Mouse (Mus musculus): ENCODE data around the gene Cdyl2. TPM values are rescaled to one million over a fixed set of nuclear protein-coding genes. Genes with fewer than 3 reads are reported as not detected.

Cdyl2 gene
- polyA plus RNA-seq, 1 experiment from 2014 or later, result 9.7 TPM

- no peak for ATAC-seq (ENCODE audit: insufficient number of reproducible peaks, insufficient read depth, low FRiP score, low TSS enrichment)
- peaks cover 9% of the 10 kb centered on the region; the same call in 1 of the 2 replicates for H3K4me1 ChIP-seq
- no peak overlapping the region for H3K9ac ChIP-seq
- H3K9me3 ChIP-seq, result no peaks in the 10 kb centered on the region
- H3K27me3 ChIP-seq, result no peaks in the 10 kb centered on the region
- H3K27ac ChIP-seq, result no peak overlapping the region
- no peak overlapping the region for H3K4me3 ChIP-seq
- WGBS, result 87% methylated on average over 5 of the region's 5 CpGs
- H3K4me2 ChIP-seq (replicated peaks), result no peak overlapping the region
- H3K36me3 ChIP-seq, result no peaks in the 10 kb centered on the region
These were observed 113.6 kb downstream of the Cdyl2 start for GRCm38 (mm10) chr8:116619221-116619620.

- H3K27me3 ChIP-seq, result no peaks in the 10 kb centered on the region
- H3K4me1 ChIP-seq, result peaks cover 9% of the 10 kb centered on the region; the same call in 1 of the 2 replicates
- no peak overlapping the region for H3K9ac ChIP-seq
- no peak overlapping the region for H3K4me3 ChIP-seq
- no peaks in the 10 kb centered on the region for H3K9me3 ChIP-seq
- WGBS, result 87% methylated on average over 10 of the region's 10 CpGs
- no peak for ATAC-seq (ENCODE audit: insufficient number of reproducible peaks, insufficient read depth, low FRiP score, low TSS enrichment)
- no peaks in the 10 kb centered on the region for H3K36me3 ChIP-seq
- H3K4me2 ChIP-seq (replicated peaks), result no peak overlapping the region
- H3K27ac ChIP-seq, result no peak overlapping the region
These were observed 114.0 kb downstream of the Cdyl2 start for GRCm38 (mm10) chr8:116618797-116619196.

- Histone ChIP-seq H3K4me3 (no peak overlapping the region), H3K9ac (no peak overlapping the region), H3K9me3 (no peaks in the 10 kb centered on the region), H3K27me3 (no peaks in the 10 kb centered on the region), H3K4me1 (peaks cover 9% of the 10 kb centered on the region; the same call in 1 of the 2 replicates), H3K4me2 (replicated peaks) (no peak overlapping the region), H3K27ac (no peak overlapping the region), H3K36me3 (no peaks in the 10 kb centered on the region)
- ATAC-seq (ENCODE audit: insufficient number of reproducible peaks, insufficient read depth, low FRiP score, low TSS enrichment), result no peak
- 77% methylated on average over 4 of the region's 4 CpGs for WGBS
These were observed 114.9 kb downstream of the Cdyl2 start for GRCm38 (mm10) chr8:116617891-116618290.

GRCm38 (mm10) chr8:116616369-116616768 is 116.4 kb downstream of the Cdyl2 start:
- no peaks in the 10 kb centered on the region for H3K36me3 ChIP-seq
- H3K4me2 ChIP-seq (replicated peaks), result no peak overlapping the region
- H3K9me3 ChIP-seq, result no peaks in the 10 kb centered on the region
- ATAC-seq (ENCODE audit: insufficient number of reproducible peaks, insufficient read depth, low FRiP score, low TSS enrichment), result no peak
- H3K4me3 ChIP-seq, result no peak overlapping the region
- no peak overlapping the region for H3K9ac ChIP-seq
- no peak overlapping the region for H3K27ac ChIP-seq
- H3K4me1 ChIP-seq, result peaks cover 1% of the 10 kb centered on the region; the same call in 1 of the 2 replicates
- H3K27me3 ChIP-seq, result no peaks in the 10 kb centered on the region

GRCm38 (mm10) chr8:116614901-116615300 is 117.9 kb downstream of the Cdyl2 start:
- no peaks in the 10 kb centered on the region for H3K4me1 ChIP-seq
- no peak overlapping the region for H3K4me2 ChIP-seq (replicated peaks)
- no peaks in the 10 kb centered on the region for H3K36me3 ChIP-seq
- 87% methylated on average over 7 of the region's 7 CpGs for WGBS
- H3K27me3 ChIP-seq, result no peaks in the 10 kb centered on the region
- ATAC-seq (ENCODE audit: insufficient number of reproducible peaks, insufficient read depth, low FRiP score, low TSS enrichment), result no peak
- no peak overlapping the region for H3K9ac ChIP-seq
- no peak overlapping the region for H3K4me3 ChIP-seq
- no peak overlapping the region for H3K27ac ChIP-seq
- H3K9me3 ChIP-seq, result no peaks in the 10 kb centered on the region

- no peak for ATAC-seq (ENCODE audit: insufficient number of reproducible peaks, insufficient read depth, low FRiP score, low TSS enrichment)
- no peaks in the 10 kb centered on the region for H3K36me3 ChIP-seq
- 49% methylated on average over 13 of the region's 13 CpGs for WGBS
- no peaks in the 10 kb centered on the region for H3K27me3 ChIP-seq
- H3K27ac ChIP-seq, result no peak overlapping the region
- no peaks in the 10 kb centered on the region for H3K9me3 ChIP-seq
- H3K4me3 ChIP-seq, result no peak overlapping the region
- no peaks in the 10 kb centered on the region for H3K4me1 ChIP-seq
- H3K9ac ChIP-seq, result no peak overlapping the region
- no peak overlapping the region for H3K4me2 ChIP-seq (replicated peaks)
These were observed 126.6 kb downstream of the Cdyl2 start for GRCm38 (mm10) chr8:116606171-116606570.

- Histone ChIP-seq H3K9me3 (no peaks in the 10 kb centered on the region), H3K4me3 (no peak overlapping the region), H3K4me2 (replicated peaks) (no peak overlapping the region), H3K27ac (no peak overlapping the region), H3K9ac (no peak overlapping the region), H3K36me3 (no peaks in the 10 kb centered on the region), H3K4me1 (no peaks in the 10 kb centered on the region), H3K27me3 (no peaks in the 10 kb centered on the region)
- 89% methylated on average over 4 of the region's 4 CpGs for WGBS
- no peak for ATAC-seq (ENCODE audit: insufficient number of reproducible peaks, insufficient read depth, low FRiP score, low TSS enrichment)
These were observed 130.0 kb downstream of the Cdyl2 start for GRCm38 (mm10) chr8:116602806-116603205.

GRCm38 (mm10) chr8:116599728-116600127 is 133.1 kb downstream of the Cdyl2 start:
- no peak overlapping the region for H3K27ac ChIP-seq
- H3K4me2 ChIP-seq (replicated peaks), result no peak overlapping the region
- WGBS, result 83% methylated on average over 6 of the region's 6 CpGs
- ATAC-seq (ENCODE audit: insufficient number of reproducible peaks, insufficient read depth, low FRiP score, low TSS enrichment), result no peak
- no peaks in the 10 kb centered on the region for H3K9me3 ChIP-seq
- no peaks in the 10 kb centered on the region for H3K36me3 ChIP-seq
- H3K4me3 ChIP-seq, result no peak overlapping the region
- no peak overlapping the region for H3K9ac ChIP-seq
- no peaks in the 10 kb centered on the region for H3K4me1 ChIP-seq
- no peaks in the 10 kb centered on the region for H3K27me3 ChIP-seq

- WGBS, result 75% methylated on average over 10 of the region's 10 CpGs
These were observed 141.6 kb downstream of the Cdyl2 start for GRCm38 (mm10) chr8:116591226-116591625.

GRCm38 (mm10) chr8:116590546-116590945 is 142.2 kb downstream of the Cdyl2 start:
- Histone ChIP-seq H3K36me3 (no peaks in the 10 kb centered on the region), H3K27ac (no peak overlapping the region), H3K4me3 (no peak overlapping the region), H3K9me3 (no peaks in the 10 kb centered on the region), H3K4me2 (replicated peaks) (no peak overlapping the region), H3K4me1 (0 out of 2 replicates have a peak, but pooled peaks cover 2% of the 10 kb centered on the region), H3K27me3 (no peaks in the 10 kb centered on the region), H3K9ac (no peak overlapping the region)
- no peak for ATAC-seq (ENCODE audit: insufficient number of reproducible peaks, insufficient read depth, low FRiP score, low TSS enrichment)
- WGBS, result 87% methylated on average over 4 of the region's 4 CpGs

More at GRCm38 (mm10) chr8:116591226-116591625, 141.6 kb downstream of the Cdyl2 start:
- ATAC-seq (ENCODE audit: insufficient number of reproducible peaks, insufficient read depth, low FRiP score, low TSS enrichment), result no peak
- no peak overlapping the region for H3K4me3 ChIP-seq
- H3K27me3 ChIP-seq, result no peaks in the 10 kb centered on the region
- no peak overlapping the region for H3K4me2 ChIP-seq (replicated peaks)
- no peaks in the 10 kb centered on the region for H3K36me3 ChIP-seq
- no peaks in the 10 kb centered on the region for H3K9me3 ChIP-seq
- no peak overlapping the region for H3K9ac ChIP-seq
- H3K27ac ChIP-seq, result no peak overlapping the region
- 0 out of 2 replicates have a peak, but pooled peaks cover 2% of the 10 kb centered on the region for H3K4me1 ChIP-seq

GRCm38 (mm10) chr8:116590106-116590505 is 142.7 kb downstream of the Cdyl2 start:
- H3K4me1 ChIP-seq, result 0 out of 2 replicates have a peak, but pooled peaks cover 2% of the 10 kb centered on the region
- ATAC-seq (ENCODE audit: insufficient number of reproducible peaks, insufficient read depth, low FRiP score, low TSS enrichment), result no peak
- no peak overlapping the region for H3K9ac ChIP-seq
- H3K27ac ChIP-seq, result no peak overlapping the region
- no peak overlapping the region for H3K4me2 ChIP-seq (replicated peaks)
- no peaks in the 10 kb centered on the region for H3K36me3 ChIP-seq
- no peaks in the 10 kb centered on the region for H3K27me3 ChIP-seq
- H3K9me3 ChIP-seq, result no peaks in the 10 kb centered on the region
- WGBS, result 90% methylated on average over 14 of the region's 14 CpGs
- no peak overlapping the region for H3K4me3 ChIP-seq

- no peak for ATAC-seq (ENCODE audit: insufficient number of reproducible peaks, insufficient read depth, low FRiP score, low TSS enrichment)
- H3K36me3 ChIP-seq, result no peaks in the 10 kb centered on the region
- no peaks in the 10 kb centered on the region for H3K9me3 ChIP-seq
- no peaks in the 10 kb centered on the region for H3K27me3 ChIP-seq
- H3K4me2 ChIP-seq (replicated peaks), result no peak overlapping the region
- no peak overlapping the region for H3K27ac ChIP-seq
- WGBS, result 84% methylated on average over 19 of the region's 19 CpGs
- 0 out of 2 replicates have a peak, but pooled peaks cover 2% of the 10 kb centered on the region for H3K4me1 ChIP-seq
- no peak overlapping the region for H3K4me3 ChIP-seq
- H3K9ac ChIP-seq, result no peak overlapping the region
These were observed 144.9 kb downstream of the Cdyl2 start for GRCm38 (mm10) chr8:116587616-116588468.

Measured in embryonic facial prominence, embryonic 12.5 days (tissue).